Mouse (Mus musculus) hindbrain, embryonic 13.5 days (tissue): ENCODE measurements around the gene Pramel5. TPM values are rescaled to one million over a fixed set of nuclear protein-coding genes. Genes with fewer than 3 reads are reported as not detected.
"Not testable (repeated sequence)": the region's sequence is repeated elsewhere in the genome, so short reads cannot be mapped to it uniquely, and the experiment has no call there.

ENCODE experiments used
- ATAC-seq: fragments of 200-750 bp; cut with Nextera tagmentation; 2 replicates; pipeline ENCODE4 v1.8.0; 2017; ENCODE audit warnings: moderate TSS enrichment; ENCODE audit not compliant: low FRiP score
- H3K27ac ChIP-seq: fragments of 300-500 bp; sonication (generic); 2 replicates; pipeline ENCODE4 v1.5.1; 2015; ENCODE audit warnings: inconsistent platforms, mild to moderate bottlenecking, moderate library complexity
- H3K27me3 ChIP-seq: fragments of 300-500 bp; sonication (generic); 2 replicates; pipeline ENCODE4 v1.6.1; 2015; ENCODE audit warnings: mild to moderate bottlenecking, inconsistent platforms
- H3K36me3 ChIP-seq: fragments of 300-500 bp; sonication (generic); 2 replicates; pipeline ENCODE4 v1.6.1; 2015; ENCODE audit warnings: mild to moderate bottlenecking, inconsistent platforms
- H3K4me1 ChIP-seq: fragments of 300-500 bp; sonication (generic); replicated peaks from 2 replicates; pipeline ENCODE4 v1.6.1; 2015; ENCODE audit warnings: inconsistent platforms
- H3K4me2 ChIP-seq: fragments of 300-500 bp; sonication (generic); 2 replicates; pipeline ENCODE4 v1.6.1; 2015; ENCODE audit warnings: inconsistent platforms, mild to moderate bottlenecking, moderate library complexity
- H3K4me3 ChIP-seq: fragments of 300-500 bp; sonication (generic); 2 replicates; pipeline ENCODE4 v1.5.1; 2015; ENCODE audit warnings: mild to moderate bottlenecking, inconsistent platforms
- H3K9ac ChIP-seq: fragments of 300-500 bp; sonication (generic); 2 replicates; pipeline ENCODE4 v1.6.1; 2015; ENCODE audit warnings: mild to moderate bottlenecking, inconsistent platforms
- H3K9me3 ChIP-seq: fragments of 300-500 bp; sonication (generic); 2 replicates; pipeline ENCODE4 v1.6.1; 2016; ENCODE audit warnings: inconsistent platforms
- WGBS: fragments of 180-500 bp; shearing (Covaris S2); methylation state at CpG from one replicate; pipeline ENCODE4 v1.1.7; 2015; 5-methylcytosine and 5-hydroxymethylcytosine counted together
- polyA plus RNA-seq: library from polyadenylated mRNA; unstranded; fragments of >200 nt; fragmentation: Nextera tagmentation; extraction: Ambion mirVana; gene quantifications from 2 replicates; pipeline ENCODE4 v1.2.1, GENCODE M21; 2015

Gene Pramel5
- not detected in 2 replicates for polyA plus RNA-seq

DNA sequence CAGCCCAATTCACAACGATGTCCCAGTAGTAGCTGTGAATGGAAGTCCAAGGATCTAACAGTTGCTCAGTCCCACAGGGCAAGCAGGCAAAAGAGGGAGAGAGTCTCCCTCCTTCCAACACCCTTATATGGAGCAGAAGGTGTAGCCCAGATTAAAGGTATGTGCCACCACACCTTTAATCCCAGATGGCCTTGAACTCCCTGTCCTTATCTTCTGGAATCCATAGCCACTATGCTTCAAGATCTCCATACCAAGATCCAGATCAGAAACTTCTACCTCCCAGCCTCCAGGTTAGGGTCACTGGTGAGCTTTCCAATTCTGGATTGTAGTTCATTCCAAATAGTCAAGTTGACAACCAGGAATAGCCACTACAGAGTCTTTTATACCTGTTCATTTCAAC lies at the start of gene Pramel5:
Gene Pramel5, minus strand, starts transcription at position 101 of the 400 bp plus-strand sequence.
- not testable (repeated sequence) for H3K9ac ChIP-seq, ATAC-seq, H3K4me2 ChIP-seq, H3K27ac ChIP-seq, H3K4me3 ChIP-seq, H3K36me3 ChIP-seq, H3K4me1 ChIP-seq, H3K27me3 ChIP-seq
- H3K9me3 ChIP-seq = peaks cover 15% of the 10 kb centered on the region; the same call in 1 of the 2 replicates
- WGBS = 88% methylated on average over 1 of the region's 1 CpGs

- 63% methylated on average over 4 of the region's 4 CpGs for WGBS
- H3K27ac ChIP-seq, H3K4me2 ChIP-seq: not testable (repeated sequence)
Observed at GRCm38 (mm10) chr4:144329949-144330348, 49.7 kb upstream of the Pramel5 start, which contains the start of gene Gm13128. Gene Gm13128, plus strand, starts transcription at chr4:144330249.

DNA sequence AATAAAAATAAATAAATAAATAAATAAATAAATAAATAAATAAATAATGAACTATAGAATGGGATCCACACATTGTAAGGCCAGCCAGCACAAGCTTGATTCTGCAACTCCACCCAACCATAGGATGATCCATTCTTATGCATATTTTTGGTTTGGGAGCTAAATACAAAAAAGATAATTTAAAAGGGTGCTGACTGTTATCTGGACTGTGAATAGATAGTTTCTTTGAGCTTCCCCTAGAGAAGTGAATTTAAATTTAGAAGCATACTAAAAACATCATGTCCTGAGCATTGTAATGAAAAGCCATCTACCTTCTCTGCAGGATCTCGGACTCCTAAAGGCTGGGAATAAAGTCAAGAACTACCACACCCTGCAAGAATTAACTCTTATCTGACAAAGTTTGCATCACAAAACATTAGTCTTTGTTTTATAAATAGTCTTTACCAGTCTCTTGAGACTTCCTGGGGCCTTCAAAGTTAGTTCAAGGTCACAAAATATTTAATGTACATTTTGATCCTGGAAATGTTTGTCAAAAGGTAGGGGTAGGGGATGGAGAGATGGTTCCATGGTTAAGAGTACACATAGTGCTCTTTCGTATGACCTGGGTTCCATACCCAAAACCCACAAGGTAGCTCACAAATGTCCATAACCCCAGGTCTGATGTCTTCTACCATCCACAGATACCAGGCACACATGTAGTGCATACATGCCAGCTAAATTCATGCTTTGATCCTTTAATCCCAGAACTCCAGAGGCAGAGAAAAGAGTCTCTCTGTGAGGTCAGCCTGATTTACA lies 32.6 kb upstream of the Pramel5 start:
- not testable (repeated sequence) for H3K4me3 ChIP-seq, H3K9me3 ChIP-seq, ATAC-seq, H3K9ac ChIP-seq, H3K4me2 ChIP-seq, H3K27ac ChIP-seq, H3K36me3 ChIP-seq, H3K4me1 ChIP-seq, H3K27me3 ChIP-seq
- 80% methylated on average over 2 of the region's 2 CpGs for WGBS

More at GRCm38 (mm10) chr4:144329949-144330348, 49.7 kb upstream of the Pramel5 start, which contains the start of gene Gm13128:
- not testable (repeated sequence) for H3K9ac ChIP-seq, H3K36me3 ChIP-seq, H3K4me3 ChIP-seq, H3K27me3 ChIP-seq, H3K4me1 ChIP-seq, H3K9me3 ChIP-seq, ATAC-seq

- 63% methylated on average over 1 of the region's 1 CpGs for WGBS
- not testable (repeated sequence) for H3K4me1 ChIP-seq, ATAC-seq, H3K27me3 ChIP-seq, H3K36me3 ChIP-seq, H3K27ac ChIP-seq, H3K9ac ChIP-seq, H3K4me3 ChIP-seq, H3K4me2 ChIP-seq, H3K9me3 ChIP-seq
Observed at GRCm38 (mm10) chr4:144299414-144299813, 19.1 kb upstream of the Pramel5 start.

DNA sequence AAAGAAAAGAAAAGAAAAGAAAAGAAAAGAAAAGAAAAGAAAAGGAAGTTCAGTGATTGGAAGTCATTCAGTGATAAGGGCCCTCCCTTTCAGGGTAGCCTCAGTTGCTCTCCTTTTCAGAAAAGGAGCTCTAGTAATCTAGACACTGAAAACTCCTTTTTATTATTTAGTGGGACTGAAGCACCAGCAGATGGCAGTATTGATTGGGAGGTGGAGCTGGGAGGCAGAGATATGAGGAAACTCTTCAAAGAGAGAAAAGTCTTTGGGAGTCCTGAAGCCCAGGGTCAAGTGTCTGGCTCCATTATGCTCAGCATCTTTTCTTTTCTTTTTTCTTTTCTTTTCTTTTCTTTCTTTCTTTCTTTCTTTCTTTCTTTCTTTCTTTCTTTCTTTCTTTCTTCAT lies 25.5 kb downstream of the Pramel5 start:
- H3K36me3 ChIP-seq, H3K27ac ChIP-seq, H3K4me1 ChIP-seq, H3K4me3 ChIP-seq, H3K9ac ChIP-seq, H3K27me3 ChIP-seq, ATAC-seq, H3K4me2 ChIP-seq: not testable (repeated sequence)
- H3K9me3 ChIP-seq = peaks cover 15% of the 10 kb centered on the region

Other genes starting within 250 kb of the Pramel5 start
- not detected in 2 replicates for gene Pramel4, start 221.4 kb downstream of the Pramel5 start, polyA plus RNA-seq
- not detected in 2 replicates for gene Gm13102, start 174.0 kb downstream of the Pramel5 start, polyA plus RNA-seq
- not detected in 2 replicates for gene Oog3, start 117.8 kb downstream of the Pramel5 start, polyA plus RNA-seq
- not detected in 2 replicates for gene Oog2, start 89.8 kb downstream of the Pramel5 start, polyA plus RNA-seq
- not detected in 2 replicates for gene C87977, start 67.2 kb downstream of the Pramel5 start, polyA plus RNA-seq
- not detected in 2 replicates for gene Gm13128, start 49.8 kb upstream of the Pramel5 start, polyA plus RNA-seq
- gene Gm13119, start 77.5 kb upstream of the Pramel5 start, polyA plus RNA-seq = not detected in 2 replicates
- gene Pramef20, start 97.4 kb upstream of the Pramel5 start, polyA plus RNA-seq = not detected in 2 replicates
- not detected in 2 replicates for gene Pramef12, start 128.0 kb upstream of the Pramel5 start, polyA plus RNA-seq
- gene 1700012P22Rik, start 158.3 kb upstream of the Pramel5 start, polyA plus RNA-seq = not detected in 2 replicates
- gene Gm9944, start 172.8 kb upstream of the Pramel5 start, polyA plus RNA-seq = not detected in 2 replicates
- gene Aadacl3, start 183.3 kb upstream of the Pramel5 start, polyA plus RNA-seq = not detected in 2 replicates
- not detected in 2 replicates for gene 9430007A20Rik, start 239.3 kb upstream of the Pramel5 start, polyA plus RNA-seq